Mouse (Mus musculus): ENCODE results near the gene Selenot. TPM values are rescaled to one million over a fixed set of nuclear protein-coding genes. Genes with fewer than 3 reads are reported as not detected.
"Not testable (repeated sequence)": the region's sequence is repeated elsewhere in the genome, so short reads cannot be mapped to it uniquely, and the experiment has no call there.

Selenot gene
- 100 to 1,000 TPM; 117 to 120 TPM for total RNA-seq (2021)

GRCm38 (mm10) chr3:58576137-58577066, at the start of gene Selenot:
Selenot (plus strand) TSS chr3:58576636.
- peak; percentile 98 for DNase-seq

- DNase-seq = no peak
Measured at GRCm38 (mm10) chr3:58536573-58536972, 39.9 kb upstream of the Selenot start.

GRCm38 (mm10) chr3:58552001-58552811, 24.2 kb upstream of the Selenot start:
- no peak for DNase-seq

- DNase-seq = no peak
Measured at GRCm38 (mm10) chr3:58556649-58557048, 19.8 kb upstream of the Selenot start.

GRCm38 (mm10) chr3:58559887-58560286, 16.5 kb upstream of the Selenot start:
- DNase-seq = no peak

GRCm38 (mm10) chr3:58561437-58561836, 15.0 kb upstream of the Selenot start:
- DNase-seq = no peak

GRCm38 (mm10) chr3:58570821-58571220, 5.6 kb upstream of the Selenot start:
- DNase-seq = no peak

- DNase-seq = peak; percentile 59
Measured at GRCm38 (mm10) chr3:58577067-58577503, 649 bp downstream of the Selenot start.

GRCm38 (mm10) chr3:58577506-58578050, 1.1 kb downstream of the Selenot start:
- DNase-seq = no peak

- DNase-seq = no peak
Measured at GRCm38 (mm10) chr3:58581530-58581929, 5.1 kb downstream of the Selenot start.

- DNase-seq = no peak
Measured at GRCm38 (mm10) chr3:58582297-58582696, 5.9 kb downstream of the Selenot start.

GRCm38 (mm10) chr3:58582788-58583426, 6.5 kb downstream of the Selenot start:
- no peak for DNase-seq

GRCm38 (mm10) chr3:58590544-58590943, 14.1 kb downstream of the Selenot start:
- not testable (repeated sequence) for DNase-seq

- DNase-seq = not testable (repeated sequence)
Measured at GRCm38 (mm10) chr3:58592666-58593065, 16.2 kb downstream of the Selenot start.

GRCm38 (mm10) chr3:58593623-58594022, 17.2 kb downstream of the Selenot start:
- no peak for DNase-seq

- no peak for DNase-seq
Measured at GRCm38 (mm10) chr3:58608506-58608905, 32.1 kb downstream of the Selenot start.

- no peak for DNase-seq
Measured at GRCm38 (mm10) chr3:58609985-58610384, 33.5 kb downstream of the Selenot start.

GRCm38 (mm10) chr3:58621066-58621465, 44.6 kb downstream of the Selenot start:
- DNase-seq = no peak

- DNase-seq = no peak
Measured at GRCm38 (mm10) chr3:58622665-58623394, 46.4 kb downstream of the Selenot start.

GRCm38 (mm10) chr3:58624981-58625380, 48.5 kb downstream of the Selenot start:
- DNase-seq = no peak

GRCm38 (mm10) chr3:58631693-58632092, 55.3 kb downstream of the Selenot start:
- no peak for DNase-seq

All from heart, postnatal 4 days (tissue).